24 mouse cellular contexts compared by ENCODE assay signal in genomic region chr6:121527281-121527680, GRCm38 (mm10). TPM values are rescaled to one million over a fixed set of nuclear protein-coding genes. Genes with fewer than 3 reads are reported as not detected.
"Had no signal": no experiment of that assay in that cellular context is flagged by ENCODE, and none has a peak within 500 bp of the region (broad histone marks: within the 10 kb centered on the region; RNA-seq: fewer than 3 reads in every experiment).

No protein-coding gene starts in this region.

- H3K4me3 ChIP-seq: liver, embryonic 15.5 days; lung, embryonic 15.5 days; megakaryocyte, embryonic 14.5 days; midbrain, embryonic 13.5 days; midbrain, embryonic 15.5 days; neural tube, embryonic 12.5 days had no signal

- DNase-seq: liver, postnatal 0 days; lung, adult 2 months; lung, postnatal 14 days; lung, postnatal 36 days; retina, postnatal 1 day; right cerebral cortex, adult 18-20 months; right cerebral cortex, postnatal 25 days; right cerebral cortex, postnatal 4 days; spleen, adult 18-20 months; thymus, adult 18-20 months; thymus, postnatal 25 days; thymus, postnatal 4 days had no signal

- H3K4me1 ChIP-seq: liver, embryonic 15.5 days; megakaryocyte, embryonic 14.5 days; midbrain, embryonic 15.5 days had no signal

- H3K9me3 ChIP-seq: liver, embryonic 15.5 days; lung, embryonic 15.5 days; megakaryocyte, embryonic 14.5 days; midbrain, embryonic 13.5 days; midbrain, embryonic 15.5 days; neural tube, embryonic 12.5 days had no signal

- H3K27me3 ChIP-seq: liver, embryonic 15.5 days; lung, embryonic 15.5 days; midbrain, embryonic 15.5 days; neural tube, embryonic 12.5 days had no signal

- H3K27ac ChIP-seq: liver, embryonic 15.5 days; lung, embryonic 15.5 days; macrophage; midbrain, embryonic 13.5 days; midbrain, embryonic 15.5 days; neural tube, embryonic 12.5 days had no signal

- H3K36me3 ChIP-seq: liver, embryonic 15.5 days; lung, embryonic 15.5 days; midbrain, embryonic 13.5 days; midbrain, embryonic 15.5 days; neural tube, embryonic 12.5 days had no signal

RNA-seq across cellular contexts. Expression of gene Iqsec3, which starts 53.8 kb away (rescaled TPM):
- total RNA-seq: megakaryocyte progenitor cell, adult 5-6 weeks; monocyte, adult 5-6 weeks; neutrophil, adult 5-6 weeks had no signal
- polyA plus RNA-seq: liver, embryonic 15.5 days; liver, postnatal 0 days; lung, postnatal 0 days; macrophage; thymus, postnatal 0 days had no signal
